Mouse (Mus musculus): ENCODE measurements around the gene Plekhm2. TPM values are rescaled to one million over a fixed set of nuclear protein-coding genes. Genes with fewer than 3 reads are reported as not detected.

The Plekhm2 gene
- polyA plus RNA-seq, 1 experiment = 20.7 TPM

DNA sequence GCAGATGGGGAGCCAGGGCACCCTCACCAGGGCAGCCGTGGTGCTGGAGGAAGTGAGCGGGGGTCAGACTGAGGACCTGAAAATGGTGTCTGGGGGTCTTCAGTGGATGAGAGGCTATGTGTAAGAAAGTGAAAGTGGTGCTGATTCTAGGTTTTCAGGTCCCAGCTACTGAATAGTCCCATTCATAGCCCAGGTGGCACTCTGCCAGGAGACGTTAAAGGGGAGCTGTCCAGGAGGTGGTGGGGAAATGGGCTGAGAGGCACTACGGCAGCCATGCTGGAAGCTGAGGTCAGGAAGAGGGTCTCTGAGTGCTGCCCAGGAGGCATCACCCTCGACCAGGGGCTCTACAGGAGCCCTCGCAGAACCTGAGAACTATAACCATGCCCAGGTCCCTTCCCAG lies 15.5 kb downstream of the Plekhm2 start:
- no peak for TF ChIP-seq GATA1 (IDR thresholded peaks at IDR 0.05; ENCODE audit: low read length)

DNA sequence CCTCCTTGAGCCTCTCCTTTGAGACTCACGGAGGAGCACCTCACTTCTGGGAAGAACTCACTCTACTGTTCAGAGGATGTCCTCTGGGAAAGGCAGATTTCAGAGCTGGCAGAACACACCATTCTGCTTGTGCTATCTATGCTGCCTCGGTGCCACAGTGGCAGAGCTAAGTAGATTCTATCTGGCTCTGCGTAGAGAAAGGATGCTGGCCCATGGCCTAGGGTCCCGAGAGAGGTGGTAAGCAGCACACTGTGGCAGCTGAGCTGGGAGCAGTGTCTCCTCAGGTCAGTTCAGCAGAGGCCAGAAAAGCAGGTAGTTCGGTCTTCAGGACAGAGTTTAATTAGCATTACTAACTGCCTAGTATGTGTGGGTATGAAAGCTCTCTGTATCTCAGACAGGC lies 16.4 kb downstream of the Plekhm2 start:
- TF ChIP-seq GATA1 (IDR thresholded peaks at IDR 0.05; ENCODE audit: low read length) = no peak

DNA sequence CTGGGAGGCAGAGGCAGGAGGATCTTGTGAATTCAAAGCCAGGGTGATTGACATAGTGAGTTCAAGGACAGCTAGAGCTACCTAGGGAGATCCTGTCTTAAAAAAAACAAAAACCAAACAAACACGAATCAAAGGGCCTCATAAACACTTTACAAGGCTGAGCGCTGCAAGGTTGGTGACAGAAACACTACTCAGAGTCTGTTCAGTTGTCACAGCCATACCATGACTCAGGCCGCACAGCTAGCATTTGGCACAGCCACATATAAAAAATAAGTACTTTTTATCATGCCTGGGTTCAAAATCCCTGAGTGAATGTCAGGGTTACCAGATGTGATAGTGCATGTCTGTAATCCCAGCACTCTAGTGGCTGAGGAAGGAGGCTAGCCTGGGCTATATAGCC lies 17.5 kb downstream of the Plekhm2 start:
- TF ChIP-seq GATA1 (IDR thresholded peaks at IDR 0.05; ENCODE audit: low read length) = no peak

DNA sequence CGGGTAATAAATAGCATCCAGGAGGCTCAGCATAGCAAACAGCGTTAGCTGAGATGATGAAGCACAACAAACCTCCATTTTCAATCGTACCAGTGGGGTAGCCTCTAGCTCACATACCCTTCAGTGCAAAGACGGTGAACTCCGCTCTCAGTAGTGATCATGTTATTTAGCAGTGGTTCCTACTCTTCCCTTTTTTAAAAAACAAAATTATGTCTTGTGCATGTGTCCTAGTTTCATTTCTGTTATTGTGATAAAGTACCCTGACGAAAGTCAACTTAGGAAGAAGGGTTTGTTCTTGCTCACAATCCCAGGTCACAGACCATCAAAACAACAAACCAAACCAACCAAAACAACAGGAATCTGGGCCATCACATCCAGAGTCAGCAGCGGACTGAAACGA lies 18.7 kb downstream of the Plekhm2 start:
- TF ChIP-seq GATA1 (IDR thresholded peaks at IDR 0.05; ENCODE audit: low read length) = no peak

DNA sequence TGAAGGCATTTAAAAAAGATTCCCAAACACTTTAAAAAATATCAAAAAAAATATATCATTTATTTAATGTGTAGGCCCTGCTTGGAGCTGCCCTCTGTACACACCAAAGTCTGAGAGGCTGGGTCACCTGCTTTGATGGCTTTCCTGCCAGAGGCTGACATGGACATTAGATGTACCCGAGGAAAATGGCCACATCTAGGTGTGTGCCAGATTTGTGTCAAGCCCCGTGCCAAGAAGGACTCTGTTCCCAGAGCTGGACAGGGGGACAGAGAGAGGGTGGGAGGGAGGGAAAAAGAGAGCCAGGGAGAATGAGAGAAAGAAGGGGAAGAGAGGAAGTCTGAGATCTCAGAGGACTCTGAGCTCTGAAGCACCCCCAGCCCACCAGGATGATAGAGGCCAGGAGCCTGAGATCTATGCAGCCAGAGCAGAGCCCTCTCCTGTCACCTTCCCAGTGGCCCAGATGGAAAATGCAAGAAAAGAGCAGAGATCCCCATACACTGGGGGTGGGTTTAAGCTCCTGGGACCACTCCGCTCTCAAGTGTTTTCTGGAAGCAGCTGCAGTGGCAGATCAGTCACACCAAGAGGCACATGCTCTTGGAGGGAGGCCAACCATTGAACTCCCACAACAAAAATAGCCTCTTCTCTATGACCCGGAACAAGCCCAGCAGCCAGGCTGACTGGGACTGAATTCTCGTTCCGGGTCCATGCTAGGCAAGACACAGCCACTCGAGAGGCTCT lies 21.4 kb downstream of the Plekhm2 start:
- no peak for TF ChIP-seq GATA1 (IDR thresholded peaks at IDR 0.05; ENCODE audit: low read length)

DNA sequence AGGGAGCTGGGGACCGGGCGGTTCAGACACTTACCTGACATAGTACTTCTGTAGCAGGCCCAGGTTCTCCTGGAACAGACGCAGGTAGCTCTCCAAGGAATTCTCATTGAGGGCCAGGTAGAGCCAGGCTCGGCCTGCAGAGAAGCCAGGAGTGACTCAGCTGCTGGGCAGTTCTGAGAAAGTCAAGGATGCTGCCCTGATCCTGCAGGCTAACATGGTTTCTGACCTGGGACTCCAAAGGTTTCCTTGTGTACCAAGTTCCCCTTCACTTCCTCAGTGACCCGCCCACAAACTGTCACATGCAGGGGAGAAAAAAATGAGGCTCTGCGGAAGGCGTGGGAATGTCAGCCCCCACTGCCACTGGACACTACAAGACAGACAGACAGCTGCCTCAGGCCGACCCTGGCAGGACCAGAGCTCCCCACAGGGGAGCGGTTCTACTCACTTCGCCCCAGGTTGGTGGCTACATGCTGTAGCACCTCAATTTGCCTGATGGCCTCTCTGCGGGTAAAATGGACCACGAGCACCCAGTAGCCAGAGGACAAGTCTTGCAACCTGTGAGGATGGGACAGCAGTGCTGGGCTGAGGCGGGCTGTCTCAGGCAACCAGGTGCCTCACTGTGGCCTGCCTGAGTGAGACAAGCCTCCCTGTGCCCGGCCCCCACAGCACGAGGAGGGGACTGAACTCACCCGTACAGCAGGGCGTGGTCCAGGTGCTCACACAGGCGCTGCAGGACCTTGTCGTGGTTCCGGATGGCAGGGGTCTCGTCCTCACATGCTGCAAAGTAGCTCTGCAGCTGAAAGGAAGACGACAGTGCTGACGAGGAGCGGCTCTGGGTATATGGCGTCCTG lies 22.5 kb downstream of the Plekhm2 start:
- TF ChIP-seq GATA1 (IDR thresholded peaks at IDR 0.05; ENCODE audit: low read length) = no peak

DNA sequence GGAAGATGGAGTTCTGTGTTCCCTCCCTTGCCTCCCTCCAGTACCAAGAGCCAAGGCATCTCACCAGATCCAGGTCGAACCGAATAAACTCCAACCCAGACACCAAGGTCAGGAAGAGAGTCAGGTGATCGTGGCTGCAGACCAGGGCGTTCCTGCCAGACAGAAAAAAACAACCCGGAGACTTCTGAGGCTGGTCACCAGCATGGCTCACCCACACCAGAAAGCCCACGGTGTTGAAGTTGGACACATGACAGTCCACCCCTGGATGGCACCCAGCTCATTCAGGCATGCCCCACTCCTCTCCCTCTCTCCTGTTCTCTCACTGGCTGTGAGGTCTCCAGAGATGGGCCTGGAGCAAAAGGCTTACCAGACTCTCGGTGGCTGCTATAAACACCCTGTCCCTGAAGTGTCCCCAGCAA lies 23.3 kb downstream of the Plekhm2 start:
- no peak for TF ChIP-seq GATA1 (IDR thresholded peaks at IDR 0.05; ENCODE audit: low read length)

DNA sequence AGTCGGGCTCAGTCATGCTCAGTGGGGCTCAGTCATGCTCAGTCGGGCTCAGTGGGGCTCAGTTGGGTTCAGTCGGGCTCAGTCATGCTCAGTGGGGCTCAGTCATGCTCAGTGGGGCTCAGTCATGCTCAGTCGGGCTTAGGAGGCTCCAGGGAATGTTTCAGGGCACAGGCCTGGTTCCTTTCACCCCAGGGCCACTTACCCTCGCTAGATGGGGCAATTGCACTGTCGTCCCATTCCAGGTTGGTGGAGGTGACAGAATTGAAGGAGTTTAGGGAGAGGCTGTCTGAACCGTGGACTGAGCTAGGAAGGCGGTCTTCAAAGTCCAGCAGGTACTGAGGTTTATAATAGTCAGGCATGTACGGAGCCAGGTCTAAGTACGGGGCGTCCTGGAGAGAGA lies 25.2 kb downstream of the Plekhm2 start:
- TF ChIP-seq GATA1 (IDR thresholded peaks at IDR 0.05; ENCODE audit: low read length) = no peak

DNA sequence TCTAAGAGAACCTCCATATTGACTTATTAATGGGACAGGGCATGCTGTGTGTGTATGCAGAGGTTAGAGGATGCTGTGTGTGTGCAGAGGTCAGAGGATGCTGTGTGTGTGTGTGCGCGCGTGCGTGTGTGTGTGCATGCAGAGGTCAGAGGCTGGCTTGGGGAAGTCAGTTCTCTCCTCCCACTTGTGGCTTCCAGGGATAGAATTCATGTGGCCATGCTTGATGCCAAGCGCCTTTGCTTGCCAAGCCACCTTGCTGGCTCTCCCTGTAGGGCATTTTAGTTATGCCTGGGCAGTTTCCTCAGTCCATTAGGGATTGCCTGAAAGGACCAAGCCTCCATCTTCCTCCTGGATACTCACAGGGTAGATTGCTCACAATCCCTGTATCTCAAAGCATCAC lies 28.0 kb downstream of the Plekhm2 start:
- no peak for TF ChIP-seq GATA1 (IDR thresholded peaks at IDR 0.05; ENCODE audit: low read length)

DNA sequence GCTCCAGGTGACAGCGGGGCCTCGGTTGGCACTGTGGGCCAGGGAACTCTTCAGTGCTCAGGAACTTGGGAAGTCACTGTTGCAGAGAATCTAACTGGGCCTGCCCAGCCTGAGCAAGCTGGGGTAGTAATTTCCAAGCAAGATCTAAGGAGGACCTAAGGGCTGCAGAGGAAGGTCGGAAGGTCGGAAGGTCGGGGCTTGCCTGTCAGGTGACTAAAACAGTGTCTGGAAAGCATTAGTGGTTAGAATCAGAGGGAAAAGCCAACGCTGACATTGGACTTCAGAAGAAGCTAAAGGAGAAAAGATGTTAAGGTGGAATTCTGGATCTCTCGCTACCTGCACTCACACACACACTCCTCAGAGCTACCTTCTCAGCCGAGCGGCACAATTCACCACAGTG lies 28.7 kb downstream of the Plekhm2 start:
- no peak for TF ChIP-seq GATA1 (IDR thresholded peaks at IDR 0.05; ENCODE audit: low read length)

DNA sequence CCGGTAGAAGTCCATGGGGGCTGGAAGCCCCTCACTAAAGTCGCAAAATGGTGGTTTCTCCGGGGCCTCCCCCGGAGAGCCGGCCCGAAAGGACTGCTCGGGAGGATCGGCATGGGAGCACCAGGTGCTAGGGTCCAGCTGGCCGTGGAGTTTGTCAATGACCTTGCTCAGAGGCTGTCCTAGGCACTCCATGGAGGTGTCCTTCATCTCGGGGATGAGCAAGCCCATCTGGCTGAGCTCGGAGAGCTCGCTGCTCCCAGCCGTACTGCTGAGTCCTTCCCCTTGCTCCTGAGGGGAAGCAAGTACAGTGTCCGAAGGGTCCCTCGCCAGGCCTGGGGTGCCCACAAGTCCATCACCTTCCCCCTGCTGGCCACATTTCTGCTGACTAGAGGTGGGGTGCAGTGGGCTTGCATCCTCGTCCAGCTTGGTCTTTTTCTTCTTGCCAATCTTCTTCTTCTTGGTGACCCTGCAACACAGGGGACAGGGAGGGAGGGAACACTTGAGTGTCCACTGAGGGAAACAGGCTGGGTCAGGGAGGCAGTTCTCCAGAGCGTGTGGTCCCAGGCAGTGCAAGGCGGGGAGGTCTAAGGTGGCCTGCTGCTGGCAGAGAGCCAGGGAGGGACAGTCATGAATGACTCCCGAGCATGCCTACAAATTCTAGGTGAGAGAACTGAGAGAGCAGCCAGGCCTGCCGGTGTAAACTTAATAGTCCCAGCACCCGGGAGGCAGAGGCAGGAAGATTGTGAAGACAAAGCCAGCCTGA lies 32.4 kb downstream of the Plekhm2 start:
- TF ChIP-seq GATA1 (IDR thresholded peaks at IDR 0.05; ENCODE audit: low read length) = no peak

DNA sequence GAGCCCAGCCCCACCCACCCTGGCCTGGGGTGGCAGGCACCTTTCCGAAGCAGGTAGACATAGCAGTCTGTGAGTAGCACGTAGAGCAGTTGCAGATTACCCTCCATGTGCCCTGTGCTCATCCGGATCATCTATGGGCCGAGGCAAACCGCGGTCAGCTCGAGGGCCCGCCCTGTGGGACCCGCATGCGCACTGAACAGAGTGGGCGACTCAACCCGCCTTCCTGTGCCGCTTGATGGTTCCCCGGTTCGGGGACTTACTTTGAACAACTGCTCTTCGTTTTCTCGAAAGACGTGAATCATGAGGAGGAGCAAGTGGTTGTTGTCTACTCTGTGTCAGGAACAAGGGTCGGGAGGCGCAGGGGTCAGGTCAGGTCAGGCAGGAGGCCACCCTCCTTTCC lies 33.4 kb downstream of the Plekhm2 start:
- TF ChIP-seq GATA1 (IDR thresholded peaks at IDR 0.05; ENCODE audit: low read length) = no peak

DNA sequence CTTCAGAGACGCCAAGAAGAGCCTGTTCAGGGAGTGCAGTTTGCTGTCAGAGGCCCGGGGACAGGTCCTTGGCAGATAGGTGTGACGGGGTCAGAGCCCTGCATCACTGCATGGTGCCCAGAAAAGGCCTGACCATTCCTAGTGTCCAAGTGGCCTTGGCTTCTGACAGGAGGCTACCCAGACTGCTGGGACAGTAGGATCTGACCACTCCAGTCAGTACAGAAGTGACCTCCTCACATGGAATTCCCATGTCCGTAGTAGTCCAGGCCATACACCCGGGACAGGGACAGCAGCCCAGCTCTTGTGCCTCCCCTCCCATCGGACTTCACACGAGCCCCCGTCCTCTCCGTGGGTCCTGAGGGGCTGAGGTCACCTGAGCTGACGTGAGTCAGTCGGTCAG lies 34.7 kb downstream of the Plekhm2 start:
- no peak for TF ChIP-seq GATA1 (IDR thresholded peaks at IDR 0.05; ENCODE audit: low read length)

DNA sequence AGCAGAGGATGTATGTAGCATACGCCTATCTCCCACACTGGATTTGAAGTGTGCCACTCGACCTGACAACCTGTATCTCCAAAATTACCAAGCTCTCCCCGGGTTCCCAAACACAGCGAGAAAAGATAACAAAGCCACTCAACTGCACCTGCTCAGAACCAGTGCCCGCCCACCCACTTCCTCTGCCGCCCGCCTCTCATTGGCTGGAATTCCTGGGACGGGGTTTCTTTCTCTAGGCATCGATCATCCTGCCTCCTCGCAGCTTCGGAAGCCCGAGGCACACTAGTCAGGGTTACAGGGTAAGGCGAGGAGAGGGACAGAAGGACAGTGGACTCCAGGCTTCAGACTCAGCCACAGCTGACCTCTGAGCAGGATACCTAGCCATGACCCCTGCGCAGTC lies 36.0 kb downstream of the Plekhm2 start:
- no peak for TF ChIP-seq GATA1 (IDR thresholded peaks at IDR 0.05; ENCODE audit: low read length)

DNA sequence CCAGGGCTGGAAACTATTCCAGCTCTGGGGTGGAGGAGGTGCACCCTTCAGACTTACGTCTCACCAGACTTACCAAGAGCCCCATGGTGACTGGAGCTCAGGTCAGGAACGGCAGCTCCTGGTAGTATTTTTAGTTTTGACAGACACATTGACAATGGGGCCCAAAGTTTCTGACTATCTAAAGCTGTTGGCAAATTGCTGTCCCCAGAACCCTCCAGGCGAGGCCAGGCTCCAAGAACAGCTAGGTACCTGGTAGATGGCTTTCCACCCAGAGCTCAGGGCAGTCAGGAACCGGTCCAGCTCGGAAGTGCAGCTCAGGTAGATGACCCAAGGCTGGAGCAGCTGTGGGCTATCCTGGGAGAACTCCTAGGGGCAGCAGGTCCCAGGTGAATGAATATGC lies 37.2 kb downstream of the Plekhm2 start:
- no peak for TF ChIP-seq GATA1 (IDR thresholded peaks at IDR 0.05; ENCODE audit: low read length)

All from G1E-ER4 (cell line).